Mouse (Mus musculus): Measurements from ENCODE around the gene Ccdc130. TPM values are rescaled to one million over a fixed set of nuclear protein-coding genes. Genes with fewer than 3 reads are reported as not detected.

Ccdc130 gene
- total and polyA plus RNA-seq, 3 experiments = 12.9 to 73.7 (median 17.1) TPM

- Histone ChIP-seq H3K9me3 (replicated peaks) (no peaks in the 10 kb centered on the region), H3K27me3 (ENCODE audit: insufficient read depth, low read length) (no peaks in the 10 kb centered on the region), H3K36me3 (replicated peaks) (peaks cover 91% of the 10 kb centered on the region), H3K4me1 (ENCODE audit: insufficient read depth, low read depth, low read length) (peaks cover 79% of the 10 kb centered on the region), H3K4me3 (ENCODE audit: low read depth, low read length) (peak overlapping the region; percentile 49; the same call in 1 of the 2 replicates)
- TF ChIP-seq TAL1 (conservative IDR thresholded peaks at IDR 0.05; ENCODE audit: low read depth, low read length) (no peak), GATA1 (IDR thresholded peaks at IDR 0.05; ENCODE audit: borderline replicate concordance, low read length) (no peak), CTCF (IDR thresholded peaks at IDR 0.05; ENCODE audit: low read depth, low read length) (no peak), GATA2 (IDR thresholded peaks at IDR 0.05; ENCODE audit: borderline replicate concordance, low read depth, low read length) (no peak), POLR2AphosphoS5 (IDR thresholded peaks at IDR 0.05; ENCODE audit: insufficient replicate concordance, low read depth, low read length) (no peak)
- ATAC-seq (ENCODE audit: extremely low read depth, insufficient number of reproducible peaks, low FRiP score, poor library complexity, severe bottlenecking) (peak; percentile 60), DNase-seq (ENCODE audit: low spot score) (peak; percentile 89)
These were observed 62.4 kb downstream of the Ccdc130 start for GRCm38 (mm10) chr8:84207811-84208210.

Other genes starting within 250 kb of the Ccdc130 start
- gene Palm3, start 248.9 kb downstream of the Ccdc130 start, total RNA-seq (2014; fragmentation: Nextera tagmentation) = not detected in 2 replicates
- gene Palm3, start 248.9 kb downstream of the Ccdc130 start, total RNA-seq (2017) = 0.06 TPM in 1 of 2 replicates, not detected in the other
- gene Palm3, start 248.9 kb downstream of the Ccdc130 start, polyA plus RNA-seq (2012) = 0.12 and 0.15 TPM in 2 replicates
- not detected in 2 replicates for gene Il27ra, start 227.8 kb downstream of the Ccdc130 start, total RNA-seq (2014; fragmentation: Nextera tagmentation)
- gene Il27ra, start 227.8 kb downstream of the Ccdc130 start, total RNA-seq (2017) = not detected in 2 replicates
- gene Il27ra, start 227.8 kb downstream of the Ccdc130 start, polyA plus RNA-seq (2012) = not detected in 2 replicates
- gene Rln3, start 225.4 kb downstream of the Ccdc130 start, total RNA-seq (2014; fragmentation: Nextera tagmentation) = not detected in 2 replicates
- gene Rln3, start 225.4 kb downstream of the Ccdc130 start, total RNA-seq (2017) = not detected in 2 replicates
- gene Rln3, start 225.4 kb downstream of the Ccdc130 start, polyA plus RNA-seq (2012) = not detected in 2 replicates
- 1.1 and 2.0 TPM in 2 replicates for gene Gm10643, start 205.2 kb downstream of the Ccdc130 start, total RNA-seq (2014; fragmentation: Nextera tagmentation)
- gene Gm10643, start 205.2 kb downstream of the Ccdc130 start, total RNA-seq (2017) = 1.3 and 1.6 TPM in 2 replicates
- 0.05 and 0.09 TPM in 2 replicates for gene Gm10643, start 205.2 kb downstream of the Ccdc130 start, polyA plus RNA-seq (2012)
- gene Rfx1, start 203.5 kb downstream of the Ccdc130 start, total RNA-seq (2014; fragmentation: Nextera tagmentation) = 12.0 and 14.3 TPM in 2 replicates
- 2.4 and 2.9 TPM in 2 replicates for gene Rfx1, start 203.5 kb downstream of the Ccdc130 start, total RNA-seq (2017)
- gene Rfx1, start 203.5 kb downstream of the Ccdc130 start, polyA plus RNA-seq (2012) = 41.4 and 44.5 TPM in 2 replicates
- 15.7 and 16.3 TPM in 2 replicates for gene Dcaf15, start 165.6 kb downstream of the Ccdc130 start, total RNA-seq (2014; fragmentation: Nextera tagmentation)
- 16.4 and 20.2 TPM in 2 replicates for gene Dcaf15, start 165.6 kb downstream of the Ccdc130 start, total RNA-seq (2017)
- gene Dcaf15, start 165.6 kb downstream of the Ccdc130 start, polyA plus RNA-seq (2012) = 51.8 and 68.1 TPM in 2 replicates
- not detected in 2 replicates for gene Podnl1, start 144.4 kb downstream of the Ccdc130 start, total RNA-seq (2014; fragmentation: Nextera tagmentation)
- 0.06 TPM in 1 of 2 replicates, not detected in the other for gene Podnl1, start 144.4 kb downstream of the Ccdc130 start, total RNA-seq (2017)
- 0.05 and 0.06 TPM in 2 replicates for gene Podnl1, start 144.4 kb downstream of the Ccdc130 start, polyA plus RNA-seq (2012)
- 7.9 and 9.6 TPM in 2 replicates for gene Cc2d1a, start 122.4 kb downstream of the Ccdc130 start, total RNA-seq (2014; fragmentation: Nextera tagmentation)
- gene Cc2d1a, start 122.4 kb downstream of the Ccdc130 start, total RNA-seq (2017) = 4.8 and 5.1 TPM in 2 replicates
- gene Cc2d1a, start 122.4 kb downstream of the Ccdc130 start, polyA plus RNA-seq (2012) = 21.3 and 25.5 TPM in 2 replicates
- gene 4930432K21Rik, start 122.4 kb downstream of the Ccdc130 start, total RNA-seq (2014; fragmentation: Nextera tagmentation) = 0.34 TPM in 1 of 2 replicates, not detected in the other
- 0.55 and 0.58 TPM in 2 replicates for gene 4930432K21Rik, start 122.4 kb downstream of the Ccdc130 start, total RNA-seq (2017)
- 0.08 and 0.11 TPM in 2 replicates for gene 4930432K21Rik, start 122.4 kb downstream of the Ccdc130 start, polyA plus RNA-seq (2012)
- not detected in 2 replicates for gene Nanos3, start 85.2 kb downstream of the Ccdc130 start, total RNA-seq (2014; fragmentation: Nextera tagmentation)
- gene Nanos3, start 85.2 kb downstream of the Ccdc130 start, total RNA-seq (2017) = not detected in 2 replicates
- gene Nanos3, start 85.2 kb downstream of the Ccdc130 start, polyA plus RNA-seq (2012) = 0.19 TPM in 1 of 2 replicates, not detected in the other
- 8.5 and 9.7 TPM in 2 replicates for gene Zswim4, start 33.3 kb downstream of the Ccdc130 start, total RNA-seq (2014; fragmentation: Nextera tagmentation)
- 5.7 and 7.3 TPM in 2 replicates for gene Zswim4, start 33.3 kb downstream of the Ccdc130 start, total RNA-seq (2017)
- gene Zswim4, start 33.3 kb downstream of the Ccdc130 start, polyA plus RNA-seq (2012) = 14.6 and 19.0 TPM in 2 replicates
- gene D8Ertd738e, start 20.7 kb downstream of the Ccdc130 start, total RNA-seq (2014; fragmentation: Nextera tagmentation) = 106 and 132 TPM in 2 replicates
- gene D8Ertd738e, start 20.7 kb downstream of the Ccdc130 start, total RNA-seq (2017) = 197 and 232 TPM in 2 replicates
- gene D8Ertd738e, start 20.7 kb downstream of the Ccdc130 start, polyA plus RNA-seq (2012) = 257 and 291 TPM in 2 replicates
- gene Mri1, start 13.1 kb downstream of the Ccdc130 start, total RNA-seq (2014; fragmentation: Nextera tagmentation) = 14.1 and 20.1 TPM in 2 replicates
- gene Mri1, start 13.1 kb downstream of the Ccdc130 start, total RNA-seq (2017) = 7.0 and 13.2 TPM in 2 replicates
- 58.7 and 87.4 TPM in 2 replicates for gene Mri1, start 13.1 kb downstream of the Ccdc130 start, polyA plus RNA-seq (2012)
- 0.23 TPM in 1 of 2 replicates, not detected in the other for gene Cacna1a, start 118.1 kb upstream of the Ccdc130 start, total RNA-seq (2014; fragmentation: Nextera tagmentation)
- 1.0 TPM in 2 replicates for gene Cacna1a, start 118.1 kb upstream of the Ccdc130 start, total RNA-seq (2017)
- gene Cacna1a, start 118.1 kb upstream of the Ccdc130 start, polyA plus RNA-seq (2012) = 31.7 and 35.0 TPM in 2 replicates